Mouse (Mus musculus) cerebellum, adult 11 months (tissue): ENCODE data around the gene Pde1b.

ENCODE experiments used
- DNase-seq: peaks from one replicate; pipeline ENCODE4 v3.0.0; 2022

Gene Pde1b

DNA sequence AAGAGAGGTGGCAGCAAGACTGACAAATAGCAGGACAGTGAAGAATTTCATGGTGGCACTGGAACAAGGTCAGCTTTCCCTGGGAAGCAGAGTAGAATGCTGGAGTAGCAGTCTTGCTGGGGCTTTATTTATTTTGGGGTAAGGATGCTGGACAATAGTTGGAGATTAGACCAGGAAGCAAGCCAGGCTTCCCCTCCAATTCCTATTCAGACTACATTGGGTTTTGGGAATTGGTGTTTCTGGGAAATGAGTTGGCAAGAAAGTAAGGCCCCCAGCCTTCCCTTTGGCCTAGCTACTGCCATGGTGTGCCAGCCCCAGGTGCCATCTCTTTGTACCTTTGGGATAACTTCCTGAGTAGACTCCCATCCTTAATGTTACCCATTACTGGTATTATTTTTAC lies 62.1 kb downstream of the Pde1b start, which contains the start of gene Glycam1:
Glycam1 (minus strand) TSS at position 101 of the 400 bp plus-strand sequence.
- no peak for DNase-seq
